Mouse (Mus musculus): ENCODE results near the gene Edc4. TPM values are rescaled to one million over a fixed set of nuclear protein-coding genes. Genes with fewer than 3 reads are reported as not detected.
A peak's percentile ranks its signal among the peaks of the same experiment; 100 is the strongest.

Edc4 gene
- polyA plus RNA-seq, 1 experiment from 2014 or later, result 49.3 TPM

- Histone ChIP-seq H3K9ac (0 out of 2 replicates have a peak overlapping the region, but pooled peaks have one; percentile 43), H3K4me1 (replicated peaks) (peaks cover 23% of the 10 kb centered on the region), H3K27me3 (no peaks in the 10 kb centered on the region), H3K4me3 (no peak overlapping the region), H3K4me2 (no peak overlapping the region), H3K27ac (no peak overlapping the region), H3K9me3 (no peaks in the 10 kb centered on the region), H3K36me3 (peaks cover 21% of the 10 kb centered on the region)
- ATAC-seq (ENCODE audit: low FRiP score), result no peak
- WGBS, result 86% methylated on average over 6 of the region's 6 CpGs
Observed at GRCm38 (mm10) chr8:105935105-105935504, 54.4 kb downstream of the Edc4 start.

DNA sequence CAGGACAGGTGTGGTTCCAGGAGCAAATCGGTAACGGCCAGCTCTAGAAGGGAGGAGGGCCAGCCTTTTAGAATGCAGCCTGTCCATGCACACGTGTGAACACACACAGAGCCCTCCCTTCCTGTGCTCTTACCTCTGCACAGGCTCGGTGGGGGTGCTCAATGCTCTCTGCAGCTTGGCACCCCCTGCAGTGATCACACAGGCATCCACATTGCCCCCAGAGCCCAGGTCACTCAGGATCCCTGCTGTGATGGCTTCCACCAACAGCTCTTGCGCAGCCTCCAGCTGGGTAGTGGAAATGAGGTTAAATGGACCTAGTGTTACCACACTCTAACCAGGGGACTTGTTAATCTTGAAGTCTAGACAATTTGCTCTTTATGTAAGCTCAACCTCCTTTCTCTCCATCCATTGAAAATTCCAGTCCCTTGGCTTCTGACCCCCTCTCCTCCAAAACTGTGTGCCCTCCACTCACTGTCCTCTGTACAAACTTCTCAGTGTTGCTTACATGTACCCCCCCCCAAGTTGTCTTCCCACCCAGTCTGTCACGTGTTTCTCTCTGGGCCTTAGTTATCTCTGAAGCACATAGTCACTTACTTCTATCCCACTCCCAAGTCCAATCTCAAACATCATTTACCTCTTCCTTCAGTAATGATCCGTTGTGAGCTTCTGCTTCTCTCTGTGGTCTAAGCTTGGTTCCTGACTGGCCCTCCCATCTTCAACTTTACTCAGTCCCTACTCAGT, 55.4 kb downstream of the Edc4 start:
- peak overlapping the region; percentile 93 for H3K9ac ChIP-seq
- 38% methylated on average over 7 of the region's 7 CpGs for WGBS
- ATAC-seq (ENCODE audit: low FRiP score), result no peak
- H3K27ac ChIP-seq, result no peak overlapping the region
- peak overlapping the region; percentile 74 for H3K4me3 ChIP-seq
- H3K4me1 ChIP-seq (replicated peaks), result peaks cover 18% of the 10 kb centered on the region
- no peaks in the 10 kb centered on the region for H3K27me3 ChIP-seq
- H3K36me3 ChIP-seq, result peaks cover 21% of the 10 kb centered on the region
- no peaks in the 10 kb centered on the region for H3K9me3 ChIP-seq
- H3K4me2 ChIP-seq, result peak overlapping the region; percentile 93

- Histone ChIP-seq H3K9ac (peak overlapping the region; percentile 93), H3K4me2 (peak overlapping the region; percentile 93), H3K9me3 (no peaks in the 10 kb centered on the region), H3K36me3 (peaks cover 16% of the 10 kb centered on the region), H3K27ac (peak overlapping the region; percentile 96), H3K4me3 (peak overlapping the region; percentile 74), H3K4me1 (replicated peaks) (peaks cover 18% of the 10 kb centered on the region), H3K27me3 (no peaks in the 10 kb centered on the region)
- WGBS, result under 1% methylated on average over 30 of the region's 30 CpGs
- peak; percentile 89 for ATAC-seq (ENCODE audit: low FRiP score)
Observed at GRCm38 (mm10) chr8:105936866-105937475, 56.3 kb downstream of the Edc4 start.

DNA sequence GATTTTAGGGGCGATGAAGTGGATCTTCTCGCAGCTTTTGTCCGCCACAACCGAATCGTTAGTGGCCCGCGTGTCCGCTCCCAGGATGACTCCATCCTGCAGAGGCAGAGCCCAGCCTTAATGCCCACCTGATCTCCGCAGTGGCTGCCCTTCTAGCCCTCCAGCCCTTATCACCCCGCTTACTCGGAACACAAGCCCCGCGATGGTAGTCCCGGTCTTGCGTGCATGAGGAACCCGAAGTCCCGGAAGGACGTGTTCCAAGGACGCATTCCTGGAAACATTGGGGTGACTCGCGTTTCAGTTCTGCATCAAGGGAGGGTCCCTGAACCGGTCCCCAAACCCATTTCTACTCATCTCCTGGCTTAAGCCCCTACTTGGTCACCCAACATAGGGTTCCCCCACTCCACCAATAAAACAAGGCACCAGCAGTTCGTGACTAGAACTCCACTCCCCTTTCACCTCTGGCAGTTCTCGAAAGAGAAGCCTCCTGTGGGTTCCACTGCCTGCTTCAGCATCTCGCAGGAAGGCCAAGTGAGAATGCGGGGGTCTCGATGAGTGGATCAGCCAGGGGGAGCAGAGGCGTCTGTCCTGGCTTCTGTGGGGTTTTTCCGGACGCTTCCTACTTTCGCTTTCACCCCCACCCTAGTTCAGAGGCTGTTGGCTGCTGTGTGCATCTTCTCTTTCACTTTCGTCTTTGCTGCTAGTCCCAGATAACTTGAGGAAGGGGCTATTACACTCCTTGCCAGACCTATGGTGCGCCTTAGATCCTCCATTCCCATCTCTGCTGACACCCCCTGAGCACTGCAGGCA, 57.0 kb downstream of the Edc4 start:
- WGBS, result 2% methylated on average over 33 of the region's 33 CpGs
- H3K27ac ChIP-seq, result peak overlapping the region; percentile 96
- H3K4me1 ChIP-seq (replicated peaks), result peaks cover 18% of the 10 kb centered on the region
- H3K27me3 ChIP-seq, result no peaks in the 10 kb centered on the region
- ATAC-seq (ENCODE audit: low FRiP score), result peak; percentile 55
- peak overlapping the region; percentile 93 for H3K4me2 ChIP-seq
- H3K9ac ChIP-seq, result peak overlapping the region; percentile 93
- no peaks in the 10 kb centered on the region for H3K9me3 ChIP-seq
- peaks cover 9% of the 10 kb centered on the region for H3K36me3 ChIP-seq
- H3K4me3 ChIP-seq, result peak overlapping the region; percentile 74

DNA sequence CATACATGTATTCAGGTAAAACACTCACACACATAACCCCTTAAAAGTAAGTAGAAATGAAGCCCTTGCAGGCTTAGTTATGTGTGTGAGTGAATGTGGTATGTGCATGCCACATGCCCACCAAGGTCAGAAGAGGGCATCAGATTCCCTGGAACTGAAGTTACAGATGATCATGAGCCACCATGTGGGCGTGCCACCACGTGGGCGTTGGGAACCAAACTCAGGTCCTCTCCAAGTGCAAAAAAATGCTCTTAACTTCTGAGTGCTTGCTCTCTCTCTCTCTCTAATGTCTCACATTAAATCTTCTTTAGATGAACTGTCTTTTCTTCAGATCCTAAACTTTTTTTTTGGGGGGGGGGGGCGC, 57.6 kb downstream of the Edc4 start, which contains the start of gene Psmb10:
TSS of gene Psmb10 (minus strand) at position 139 of the 364 bp plus-strand sequence.
- peak within 1 kb of the TSS; percentile 93 for H3K4me2 ChIP-seq
- peak within 1 kb of the TSS; percentile 96 for H3K27ac ChIP-seq
- H3K4me3 ChIP-seq, result peak within 1 kb of the TSS; percentile 74
- no peaks in the 10 kb centered on the region for H3K9me3 ChIP-seq
- peaks cover 6% of the 10 kb centered on the region for H3K36me3 ChIP-seq
- WGBS, result 37% methylated on average over 4 of the region's 4 CpGs
- peak within 1 kb of the TSS; percentile 93 for H3K9ac ChIP-seq
- peaks cover 20% of the 10 kb centered on the region for H3K4me1 ChIP-seq (replicated peaks)
- no peaks in the 10 kb centered on the region for H3K27me3 ChIP-seq
- ATAC-seq (ENCODE audit: low FRiP score), result no peak

GRCm38 (mm10) chr8:105942026-105942425, 61.3 kb downstream of the Edc4 start:
- Histone ChIP-seq H3K27me3 (no peaks in the 10 kb centered on the region), H3K36me3 (peaks cover 7% of the 10 kb centered on the region; the same call in 1 of the 2 replicates), H3K9me3 (no peaks in the 10 kb centered on the region), H3K27ac (no peak overlapping the region), H3K9ac (no peak overlapping the region), H3K4me3 (no peak overlapping the region), H3K4me2 (no peak overlapping the region), H3K4me1 (replicated peaks) (peaks cover 11% of the 10 kb centered on the region)
- no peak for ATAC-seq (ENCODE audit: low FRiP score)
- WGBS, result 95% methylated on average over 11 of the region's 11 CpGs

DNA sequence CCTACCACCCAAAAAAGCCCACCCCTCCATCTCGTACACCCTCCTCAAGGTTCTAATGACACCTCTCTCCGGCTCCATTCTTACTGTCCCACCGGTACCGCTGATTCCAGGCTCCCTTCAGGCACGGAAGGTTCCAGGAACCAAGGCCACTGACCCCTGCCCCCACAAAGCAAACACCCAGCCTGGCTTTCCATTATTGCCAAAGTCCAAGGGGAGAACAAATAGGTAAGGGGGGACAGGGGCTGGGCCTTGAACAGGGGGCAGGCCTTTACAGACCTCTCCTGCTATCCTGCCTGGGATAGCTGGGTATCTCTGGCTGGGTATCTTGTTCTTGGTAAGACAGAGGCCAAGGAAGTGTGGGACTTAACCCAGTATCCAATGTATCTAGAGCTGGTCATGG, 61.9 kb downstream of the Edc4 start:
- Histone ChIP-seq H3K27me3 (no peaks in the 10 kb centered on the region), H3K4me2 (no peak overlapping the region), H3K4me3 (no peak overlapping the region), H3K9ac (no peak overlapping the region), H3K36me3 (peaks cover 7% of the 10 kb centered on the region; the same call in 1 of the 2 replicates), H3K4me1 (replicated peaks) (peaks cover 11% of the 10 kb centered on the region), H3K27ac (no peak overlapping the region), H3K9me3 (no peaks in the 10 kb centered on the region)
- 93% methylated on average over 5 of the region's 5 CpGs for WGBS
- no peak for ATAC-seq (ENCODE audit: low FRiP score)

- ATAC-seq (ENCODE audit: low FRiP score), result no peak
- Histone ChIP-seq H3K27ac (no peak within 1 kb of the TSS), H3K4me1 (replicated peaks) (peaks cover 4% of the 10 kb centered on the region), H3K4me3 (no peak within 1 kb of the TSS), H3K36me3 (peaks cover 7% of the 10 kb centered on the region; the same call in 1 of the 2 replicates), H3K9ac (no peak within 1 kb of the TSS), H3K9me3 (no peaks in the 10 kb centered on the region), H3K27me3 (no peaks in the 10 kb centered on the region), H3K4me2 (no peak within 1 kb of the TSS)
- WGBS, result 54% methylated on average over 8 of the region's 8 CpGs
Observed at GRCm38 (mm10) chr8:105943321-105943739, 62.6 kb downstream of the Edc4 start, which contains the start of gene Lcat. Lcat (minus strand) TSS chr8:105943382.

Other genes starting within 250 kb of the Edc4 start
- 114 and 120 TPM in 2 replicates for gene Ctcf, start 244.3 kb upstream of the Edc4 start, polyA plus RNA-seq (2015; fragmentation: Nextera tagmentation; extraction: Ambion mirVana)
- gene Agrp, start 243.5 kb upstream of the Edc4 start, polyA plus RNA-seq (2015; fragmentation: Nextera tagmentation; extraction: Ambion mirVana), result 0.43 and 1.2 TPM in 2 replicates
- 16.2 TPM in 2 replicates for gene Carmil2, start 194.6 kb upstream of the Edc4 start, polyA plus RNA-seq (2015; fragmentation: Nextera tagmentation; extraction: Ambion mirVana)
- 93.0 and 95.2 TPM in 2 replicates for gene Acd, start 179.8 kb upstream of the Edc4 start, polyA plus RNA-seq (2015; fragmentation: Nextera tagmentation; extraction: Ambion mirVana)
- 45.4 and 47.7 TPM in 2 replicates for gene Pard6a, start 179.7 kb upstream of the Edc4 start, polyA plus RNA-seq (2015; fragmentation: Nextera tagmentation; extraction: Ambion mirVana)
- 0.16 and 0.28 TPM in 2 replicates for gene 4933405L10Rik, start 173.2 kb upstream of the Edc4 start, polyA plus RNA-seq (2015; fragmentation: Nextera tagmentation; extraction: Ambion mirVana)
- 12.8 TPM in 2 replicates for gene Enkd1, start 172.7 kb upstream of the Edc4 start, polyA plus RNA-seq (2015; fragmentation: Nextera tagmentation; extraction: Ambion mirVana)
- 90.7 and 94.2 TPM in 2 replicates for gene Gfod2, start 122.2 kb upstream of the Edc4 start, polyA plus RNA-seq (2015; fragmentation: Nextera tagmentation; extraction: Ambion mirVana)
- 11.5 and 14.3 TPM in 2 replicates for gene Ranbp10, start 53.5 kb upstream of the Edc4 start, polyA plus RNA-seq (2015; fragmentation: Nextera tagmentation; extraction: Ambion mirVana)
- gene Tsnaxip1, start 53.1 kb upstream of the Edc4 start, polyA plus RNA-seq (2015; fragmentation: Nextera tagmentation; extraction: Ambion mirVana), result 0.80 and 1.6 TPM in 2 replicates
- gene Cenpt, start 27.6 kb upstream of the Edc4 start, polyA plus RNA-seq (2015; fragmentation: Nextera tagmentation; extraction: Ambion mirVana), result 59.7 and 61.1 TPM in 2 replicates
- 58.7 and 60.6 TPM in 2 replicates for gene Thap11, start 25.7 kb upstream of the Edc4 start, polyA plus RNA-seq (2015; fragmentation: Nextera tagmentation; extraction: Ambion mirVana)
- gene Nutf2, start 20.3 kb upstream of the Edc4 start, polyA plus RNA-seq (2015; fragmentation: Nextera tagmentation; extraction: Ambion mirVana), result 186 and 205 TPM in 2 replicates
- gene Nrn1l, start 12.7 kb downstream of the Edc4 start, polyA plus RNA-seq (2015; fragmentation: Nextera tagmentation; extraction: Ambion mirVana), result 0.88 and 0.94 TPM in 2 replicates
- 12.4 and 13.1 TPM in 2 replicates for gene Pskh1, start 19.6 kb downstream of the Edc4 start, polyA plus RNA-seq (2015; fragmentation: Nextera tagmentation; extraction: Ambion mirVana)
- 2.8 and 4.0 TPM in 2 replicates for gene Ctrl, start 53.0 kb downstream of the Edc4 start, polyA plus RNA-seq (2015; fragmentation: Nextera tagmentation; extraction: Ambion mirVana)
- 40.3 and 46.9 TPM in 2 replicates for gene Psmb10, start 57.6 kb downstream of the Edc4 start, polyA plus RNA-seq (2015; fragmentation: Nextera tagmentation; extraction: Ambion mirVana)
- 0.90 and 1.0 TPM in 2 replicates for gene Lcat, start 62.5 kb downstream of the Edc4 start, polyA plus RNA-seq (2015; fragmentation: Nextera tagmentation; extraction: Ambion mirVana)
- gene Slc12a4, start 85.2 kb downstream of the Edc4 start, polyA plus RNA-seq (2015; fragmentation: Nextera tagmentation; extraction: Ambion mirVana), result 7.9 and 8.9 TPM in 2 replicates
- gene Dpep3, start 98.5 kb downstream of the Edc4 start, polyA plus RNA-seq (2015; fragmentation: Nextera tagmentation; extraction: Ambion mirVana), result not detected in 2 replicates
- 23.3 and 23.6 TPM in 2 replicates for gene Dus2, start 110.5 kb downstream of the Edc4 start, polyA plus RNA-seq (2015; fragmentation: Nextera tagmentation; extraction: Ambion mirVana)
- gene Dpep2nb, start 125.1 kb downstream of the Edc4 start, polyA plus RNA-seq (2015; fragmentation: Nextera tagmentation; extraction: Ambion mirVana), result 0.23 TPM in 1 of 2 replicates, not detected in the other
- 21.4 and 22.5 TPM in 2 replicates for gene Ddx28, start 131.0 kb downstream of the Edc4 start, polyA plus RNA-seq (2015; fragmentation: Nextera tagmentation; extraction: Ambion mirVana)
- gene Nfatc3, start 178.0 kb downstream of the Edc4 start, polyA plus RNA-seq (2015; fragmentation: Nextera tagmentation; extraction: Ambion mirVana), result 4.1 and 4.7 TPM in 2 replicates